Mouse (Mus musculus) kidney, adult 2 months (tissue): ENCODE data around the gene Khdc4.
A peak's percentile ranks its signal among the peaks of the same experiment; 100 is the strongest.

ENCODE experiments used
- CTCF ChIP-seq: fragments of 200-500 bp; conservative IDR thresholded peaks from 2 replicates; pipeline ENCODE4 v1.5.1; 2011; ENCODE audit warnings: low read depth, mild to moderate bottlenecking, control low read depth, low read length, moderate library complexity, mixed read lengths; ENCODE audit not compliant: insufficient read depth, insufficient read length
- POLR2A ChIP-seq: fragments of 200-500 bp; IDR thresholded peaks from one replicate; pipeline ENCODE4 v1.6.1; 2011; ENCODE audit warnings: low read depth, low read length, control low read depth

- no peak for TF ChIP-seq POLR2A
- TF ChIP-seq CTCF, result peak; percentile 95
Measured at GRCm38 (mm10) chr3:88738641-88739040, 53.0 kb downstream of the Khdc4 start.
